Mouse (Mus musculus) B cell, adult 62 days (primary cell): ENCODE measurements around the gene Olfr792. TPM values are rescaled to one million over a fixed set of nuclear protein-coding genes. Genes with fewer than 3 reads are reported as not detected.

Experiments
- total RNA-seq: library from RNA; stranded (reverse); gene quantifications from 4 replicates; pipeline ENCODE4 v1.2.4, GENCODE M21; 2023

Gene Olfr792
- not detected in 4 replicates for total RNA-seq

GRCm38 (mm10) chr10:129538862-129539261, at the start of gene Olfr792:
Olfr792 (plus strand) TSS chr10:129539162.

DNA sequence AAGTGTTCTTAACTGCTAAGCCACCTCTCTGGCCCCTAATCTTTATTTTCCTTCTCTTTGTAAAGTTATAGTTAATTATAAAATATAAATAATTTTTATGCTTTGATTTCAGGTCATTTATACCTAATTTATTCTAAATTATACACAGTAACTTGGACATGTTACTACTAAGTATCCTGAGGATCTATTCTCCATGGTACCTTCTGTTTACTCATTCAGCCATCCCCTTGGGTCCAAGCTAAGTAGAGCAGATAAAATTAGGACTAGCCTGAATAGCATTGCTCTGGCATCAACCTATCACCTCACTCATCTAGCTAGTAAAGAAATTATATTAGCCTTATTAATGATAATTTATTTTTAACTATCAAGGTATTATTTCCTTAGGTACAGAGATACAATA, 40.8 kb upstream of the Olfr792 start, which contains the start of gene Olfr790:
Gene Olfr790 (plus strand): TSS at position 301 of the 400 bp plus-strand sequence.

GRCm38 (mm10) chr10:129521492-129521891, 17.5 kb upstream of the Olfr792 start, which contains the start of gene Olfr791:
Olfr791 (plus strand) TSS chr10:129521792.

GRCm38 (mm10) chr10:129567355-129567754, 28.4 kb downstream of the Olfr792 start, which contains the start of gene Olfr794:
Olfr794 (plus strand) TSS chr10:129567655.

Other genes with a start within 250 kb of the Olfr792 start
- gene Olfr780, start 221.0 kb upstream of the Olfr792 start, total RNA-seq, result not detected in 4 replicates
- not detected in 4 replicates for gene Olfr781, start 210.3 kb upstream of the Olfr792 start, total RNA-seq
- not detected in 4 replicates for gene Olfr782, start 190.3 kb upstream of the Olfr792 start, total RNA-seq
- gene Olfr784, start 155.1 kb upstream of the Olfr792 start, total RNA-seq, result not detected in 4 replicates
- not detected in 4 replicates for gene Olfr785, start 133.7 kb upstream of the Olfr792 start, total RNA-seq
- not detected in 4 replicates for gene Olfr786, start 111.9 kb upstream of the Olfr792 start, total RNA-seq
- not detected in 4 replicates for gene Olfr787, start 77.3 kb upstream of the Olfr792 start, total RNA-seq
- gene Olfr788, start 68.2 kb upstream of the Olfr792 start, total RNA-seq, result not detected in 4 replicates
- gene Olfr789, start 54.4 kb upstream of the Olfr792 start, total RNA-seq, result 0.12 TPM in 1 of 4 replicates, not detected in the others
- not detected in 4 replicates for gene Olfr790, start 40.7 kb upstream of the Olfr792 start, total RNA-seq
- gene Olfr791, start 17.4 kb upstream of the Olfr792 start, total RNA-seq, result not detected in 4 replicates
- gene Olfr794, start 28.5 kb downstream of the Olfr792 start, total RNA-seq, result not detected in 4 replicates
- gene Olfr796, start 73.4 kb downstream of the Olfr792 start, total RNA-seq, result not detected in 4 replicates
- not detected in 4 replicates for gene Olfr798, start 88.8 kb downstream of the Olfr792 start, total RNA-seq
- not detected in 4 replicates for gene Olfr799, start 98.3 kb downstream of the Olfr792 start, total RNA-seq
- not detected in 4 replicates for gene Olfr800, start 118.5 kb downstream of the Olfr792 start, total RNA-seq
- not detected in 4 replicates for gene Olfr801, start 134.7 kb downstream of the Olfr792 start, total RNA-seq
- not detected in 4 replicates for gene Olfr802, start 149.0 kb downstream of the Olfr792 start, total RNA-seq
- not detected in 4 replicates for gene Olfr803, start 155.1 kb downstream of the Olfr792 start, total RNA-seq
- gene Olfr804, start 164.0 kb downstream of the Olfr792 start, total RNA-seq, result not detected in 4 replicates
- not detected in 4 replicates for gene Olfr805, start 190.2 kb downstream of the Olfr792 start, total RNA-seq
- not detected in 4 replicates for gene Olfr806, start 202.8 kb downstream of the Olfr792 start, total RNA-seq
- not detected in 4 replicates for gene Olfr807, start 218.6 kb downstream of the Olfr792 start, total RNA-seq
- gene Olfr808, start 226.3 kb downstream of the Olfr792 start, total RNA-seq, result not detected in 4 replicates
- not detected in 4 replicates for gene Olfr809, start 235.5 kb downstream of the Olfr792 start, total RNA-seq